Mouse (Mus musculus): ENCODE measurements at regions not wholly inside any gene's neighbourhood (a gene's known extent, or its start where the extent isn't known, plus 50 kb on each side); places are given as distances from the start of the nearest gene placed in this dataset.

- no peak overlapping the region for H3K9ac ChIP-seq
- WGBS = 90% methylated on average over 4 of the region's 4 CpGs
These were observed 82.4 kb upstream of the Pcdh9 start for GRCm38 (mm10) chr14:93972858-93973257.

GRCm38 (mm10) chr14:93972174-93972837, 81.8 kb upstream of the Pcdh9 start:
- no peak for ATAC-seq (replicated peaks)
- H3K27ac ChIP-seq = no peak overlapping the region
- no peaks in the 10 kb centered on the region for H3K27me3 ChIP-seq (replicated peaks)
- H3K4me3 ChIP-seq = no peak overlapping the region
- no peak overlapping the region for H3K9ac ChIP-seq
- no peaks in the 10 kb centered on the region for H3K4me1 ChIP-seq
- no peak overlapping the region for H3K4me2 ChIP-seq
- 82% methylated on average over 3 of the region's 3 CpGs for WGBS
- H3K36me3 ChIP-seq (replicated peaks) = no peaks in the 10 kb centered on the region
- no peaks in the 10 kb centered on the region for H3K9me3 ChIP-seq

More at GRCm38 (mm10) chr14:93972858-93973257, 82.4 kb upstream of the Pcdh9 start:
- H3K4me3 ChIP-seq = no peak overlapping the region
- no peak for ATAC-seq (replicated peaks)
- H3K36me3 ChIP-seq (replicated peaks) = no peaks in the 10 kb centered on the region
- H3K4me2 ChIP-seq = no peak overlapping the region
- no peak overlapping the region for H3K27ac ChIP-seq
- no peaks in the 10 kb centered on the region for H3K27me3 ChIP-seq (replicated peaks)
- H3K4me1 ChIP-seq = no peaks in the 10 kb centered on the region
- H3K9me3 ChIP-seq = no peaks in the 10 kb centered on the region

GRCm38 (mm10) chr14:93966933-93967332, 76.5 kb upstream of the Pcdh9 start:
- no peaks in the 10 kb centered on the region for H3K9me3 ChIP-seq
- 72% methylated on average over 2 of the region's 2 CpGs for WGBS
- no peaks in the 10 kb centered on the region for H3K36me3 ChIP-seq (replicated peaks)
- H3K27me3 ChIP-seq (replicated peaks) = no peaks in the 10 kb centered on the region
- H3K4me2 ChIP-seq = no peak overlapping the region
- H3K9ac ChIP-seq = no peak overlapping the region
- no peaks in the 10 kb centered on the region for H3K4me1 ChIP-seq
- no peak overlapping the region for H3K4me3 ChIP-seq
- ATAC-seq (replicated peaks) = no peak
- H3K27ac ChIP-seq = no peak overlapping the region

- H3K36me3 ChIP-seq (replicated peaks) = no peaks in the 10 kb centered on the region
- H3K27ac ChIP-seq = no peak overlapping the region
- no peaks in the 10 kb centered on the region for H3K9me3 ChIP-seq
- H3K4me1 ChIP-seq = no peaks in the 10 kb centered on the region
- 43% methylated on average over 2 of the region's 2 CpGs for WGBS
- ATAC-seq (replicated peaks) = peak; percentile 65; the same call in 1 of the 2 replicates
- no peak overlapping the region for H3K9ac ChIP-seq
- no peak overlapping the region for H3K4me2 ChIP-seq
- no peak overlapping the region for H3K4me3 ChIP-seq
- no peaks in the 10 kb centered on the region for H3K27me3 ChIP-seq (replicated peaks)
These were observed 72.2 kb upstream of the Pcdh9 start for GRCm38 (mm10) chr14:93962677-93963049.

GRCm38 (mm10) chr14:93961963-93962676, 71.6 kb upstream of the Pcdh9 start:
- peak; percentile 62; the same call in 1 of the 2 replicates for ATAC-seq (replicated peaks)
- Histone ChIP-seq H3K36me3 (replicated peaks) (no peaks in the 10 kb centered on the region), H3K4me2 (no peak overlapping the region), H3K4me1 (no peaks in the 10 kb centered on the region), H3K27ac (no peak overlapping the region), H3K9ac (no peak overlapping the region), H3K4me3 (no peak overlapping the region), H3K9me3 (no peaks in the 10 kb centered on the region), H3K27me3 (replicated peaks) (no peaks in the 10 kb centered on the region)
